Mouse (Mus musculus): ENCODE results near the gene Stard3nl. TPM values are rescaled to one million over a fixed set of nuclear protein-coding genes. Genes with fewer than 3 reads are reported as not detected.

Stard3nl gene
- total and polyA plus RNA-seq, 3 experiments, result 2.3 to 17.0 (median 11.7) TPM

GRCm38 (mm10) chr13:19372133-19372729 lies 23.4 kb downstream of the Stard3nl start:
- Histone ChIP-seq H3K4me3 (ENCODE audit: low read depth, low read length) (no peak overlapping the region), H3K4me1 (ENCODE audit: insufficient read depth, low read depth, low read length) (no peaks in the 10 kb centered on the region), H3K36me3 (replicated peaks) (peaks cover 52% of the 10 kb centered on the region), H3K9me3 (replicated peaks) (no peaks in the 10 kb centered on the region), H3K27me3 (ENCODE audit: insufficient read depth, low read length) (no peaks in the 10 kb centered on the region)
- no peak for ATAC-seq (ENCODE audit: extremely low read depth, insufficient number of reproducible peaks, low FRiP score, poor library complexity, severe bottlenecking)
- DNase-seq (ENCODE audit: low spot score), result no peak
- TF ChIP-seq CTCF (IDR thresholded peaks at IDR 0.05; ENCODE audit: low read depth, low read length) (no peak), POLR2AphosphoS5 (IDR thresholded peaks at IDR 0.05; ENCODE audit: insufficient replicate concordance, low read depth, low read length) (no peak), GATA2 (IDR thresholded peaks at IDR 0.05; ENCODE audit: borderline replicate concordance, low read depth, low read length) (no peak), TAL1 (conservative IDR thresholded peaks at IDR 0.05; ENCODE audit: low read depth, low read length) (no peak)

GRCm38 (mm10) chr13:19368817-19369216 lies 26.8 kb downstream of the Stard3nl start:
- no peak overlapping the region for H3K4me3 ChIP-seq (ENCODE audit: low read depth, low read length)
- no peaks in the 10 kb centered on the region for H3K9me3 ChIP-seq (replicated peaks)
- peaks cover 65% of the 10 kb centered on the region for H3K36me3 ChIP-seq (replicated peaks)
- no peak for TF ChIP-seq CTCF (IDR thresholded peaks at IDR 0.05; ENCODE audit: low read depth, low read length)
- no peak for TF ChIP-seq TAL1 (conservative IDR thresholded peaks at IDR 0.05; ENCODE audit: low read depth, low read length)
- no peak for TF ChIP-seq POLR2AphosphoS5 (IDR thresholded peaks at IDR 0.05; ENCODE audit: insufficient replicate concordance, low read depth, low read length)
- no peak for TF ChIP-seq GATA2 (IDR thresholded peaks at IDR 0.05; ENCODE audit: borderline replicate concordance, low read depth, low read length)
- no peak for TF ChIP-seq GATA1 (IDR thresholded peaks at IDR 0.05; ENCODE audit: borderline replicate concordance, low read length)
- H3K27me3 ChIP-seq (ENCODE audit: insufficient read depth, low read length), result no peaks in the 10 kb centered on the region
- 0 out of 2 replicates have a peak, but pooled peaks cover 2% of the 10 kb centered on the region for H3K4me1 ChIP-seq (ENCODE audit: insufficient read depth, low read depth, low read length)
- DNase-seq (ENCODE audit: low spot score), result no peak
- no peak for ATAC-seq (ENCODE audit: extremely low read depth, insufficient number of reproducible peaks, low FRiP score, poor library complexity, severe bottlenecking)

GRCm38 (mm10) chr13:19367536-19367935 lies 28.1 kb downstream of the Stard3nl start:
- ATAC-seq (ENCODE audit: extremely low read depth, insufficient number of reproducible peaks, low FRiP score, poor library complexity, severe bottlenecking), result no peak
- Histone ChIP-seq H3K27me3 (ENCODE audit: insufficient read depth, low read length) (no peaks in the 10 kb centered on the region), H3K9me3 (replicated peaks) (no peaks in the 10 kb centered on the region), H3K4me3 (ENCODE audit: low read depth, low read length) (no peak overlapping the region), H3K4me1 (ENCODE audit: insufficient read depth, low read depth, low read length) (0 out of 2 replicates have a peak, but pooled peaks cover 2% of the 10 kb centered on the region), H3K36me3 (replicated peaks) (peaks cover 65% of the 10 kb centered on the region)
- no peak for DNase-seq (ENCODE audit: low spot score)
- TF ChIP-seq TAL1 (conservative IDR thresholded peaks at IDR 0.05; ENCODE audit: low read depth, low read length) (no peak), POLR2AphosphoS5 (IDR thresholded peaks at IDR 0.05; ENCODE audit: insufficient replicate concordance, low read depth, low read length) (no peak), GATA2 (IDR thresholded peaks at IDR 0.05; ENCODE audit: borderline replicate concordance, low read depth, low read length) (no peak), CTCF (IDR thresholded peaks at IDR 0.05; ENCODE audit: low read depth, low read length) (no peak), GATA1 (IDR thresholded peaks at IDR 0.05; ENCODE audit: borderline replicate concordance, low read length) (no peak)

- TF ChIP-seq CTCF (IDR thresholded peaks at IDR 0.05; ENCODE audit: low read depth, low read length) (no peak), GATA2 (IDR thresholded peaks at IDR 0.05; ENCODE audit: borderline replicate concordance, low read depth, low read length) (no peak), POLR2AphosphoS5 (IDR thresholded peaks at IDR 0.05; ENCODE audit: insufficient replicate concordance, low read depth, low read length) (no peak), GATA1 (IDR thresholded peaks at IDR 0.05; ENCODE audit: borderline replicate concordance, low read length) (no peak), TAL1 (conservative IDR thresholded peaks at IDR 0.05; ENCODE audit: low read depth, low read length) (no peak)
- Histone ChIP-seq H3K27me3 (ENCODE audit: insufficient read depth, low read length) (no peaks in the 10 kb centered on the region), H3K4me1 (ENCODE audit: insufficient read depth, low read depth, low read length) (0 out of 2 replicates have a peak, but pooled peaks cover 2% of the 10 kb centered on the region), H3K36me3 (replicated peaks) (peaks cover 62% of the 10 kb centered on the region), H3K9me3 (replicated peaks) (no peaks in the 10 kb centered on the region), H3K4me3 (ENCODE audit: low read depth, low read length) (no peak overlapping the region)
- ATAC-seq (ENCODE audit: extremely low read depth, insufficient number of reproducible peaks, low FRiP score, poor library complexity, severe bottlenecking) (no peak), DNase-seq (ENCODE audit: low spot score) (no peak)
These were observed 28.7 kb downstream of the Stard3nl start for GRCm38 (mm10) chr13:19366866-19367265.

GRCm38 (mm10) chr13:19365596-19365995 lies 30.0 kb downstream of the Stard3nl start:
- Histone ChIP-seq H3K9me3 (replicated peaks) (no peaks in the 10 kb centered on the region), H3K4me3 (ENCODE audit: low read depth, low read length) (no peak overlapping the region), H3K27me3 (ENCODE audit: insufficient read depth, low read length) (no peaks in the 10 kb centered on the region), H3K36me3 (replicated peaks) (peaks cover 57% of the 10 kb centered on the region), H3K4me1 (ENCODE audit: insufficient read depth, low read depth, low read length) (0 out of 2 replicates have a peak, but pooled peaks cover 2% of the 10 kb centered on the region)
- ATAC-seq (ENCODE audit: extremely low read depth, insufficient number of reproducible peaks, low FRiP score, poor library complexity, severe bottlenecking) (no peak), DNase-seq (ENCODE audit: low spot score) (no peak)
- TF ChIP-seq POLR2AphosphoS5 (IDR thresholded peaks at IDR 0.05; ENCODE audit: insufficient replicate concordance, low read depth, low read length), result no peak
- no peak for TF ChIP-seq GATA2 (IDR thresholded peaks at IDR 0.05; ENCODE audit: borderline replicate concordance, low read depth, low read length)
- TF ChIP-seq GATA1 (IDR thresholded peaks at IDR 0.05; ENCODE audit: borderline replicate concordance, low read length), result no peak
- peak; percentile 59; the same call in 1 of the 2 replicates for TF ChIP-seq CTCF (IDR thresholded peaks at IDR 0.05; ENCODE audit: low read depth, low read length)
- TF ChIP-seq TAL1 (conservative IDR thresholded peaks at IDR 0.05; ENCODE audit: low read depth, low read length), result no peak

GRCm38 (mm10) chr13:19364245-19364772 lies 31.3 kb downstream of the Stard3nl start:
- no peak overlapping the region for H3K4me3 ChIP-seq (ENCODE audit: low read depth, low read length)
- no peaks in the 10 kb centered on the region for H3K9me3 ChIP-seq (replicated peaks)
- peak; percentile 23 for DNase-seq (ENCODE audit: low spot score)
- no peak; the same call in 1 of the 2 replicates for ATAC-seq (ENCODE audit: extremely low read depth, insufficient number of reproducible peaks, low FRiP score, poor library complexity, severe bottlenecking)
- H3K4me1 ChIP-seq (ENCODE audit: insufficient read depth, low read depth, low read length), result 0 out of 2 replicates have a peak, but pooled peaks cover 2% of the 10 kb centered on the region
- TF ChIP-seq CTCF (IDR thresholded peaks at IDR 0.05; ENCODE audit: low read depth, low read length), result peak; percentile 47
- no peak for TF ChIP-seq POLR2AphosphoS5 (IDR thresholded peaks at IDR 0.05; ENCODE audit: insufficient replicate concordance, low read depth, low read length)
- no peaks in the 10 kb centered on the region for H3K27me3 ChIP-seq (ENCODE audit: insufficient read depth, low read length)
- H3K36me3 ChIP-seq (replicated peaks), result peaks cover 48% of the 10 kb centered on the region
